Mouse (Mus musculus) limb, embryonic 14.5 days (tissue): ENCODE measurements at regions not wholly inside any gene's neighbourhood (a gene's known extent, or its start where the extent isn't known, plus 50 kb on each side); places are given as distances from the start of the nearest gene placed in this dataset.

ENCODE experiments used
- ATAC-seq: fragments of 200-750 bp; cut with Nextera tagmentation; 2 replicates; pipeline ENCODE4 v1.8.0; 2017; ENCODE audit warnings: low read depth, moderate number of reproducible peaks, moderate TSS enrichment; ENCODE audit not compliant: low FRiP score
- DNase-seq: peaks from one replicate; pipeline ENCODE4 v3.0.0-alpha.2; 2015; ENCODE audit warnings: low spot score
- H3K27ac ChIP-seq: fragments of 300-500 bp; sonication (generic); replicated peaks from 2 replicates; pipeline ENCODE4 v1.5.1; 2014; ENCODE audit warnings: low read depth, mild to moderate bottlenecking, low read length, moderate library complexity, mixed read lengths
- H3K27me3 ChIP-seq: fragments of 300-500 bp; sonication (generic); 2 replicates; pipeline ENCODE4 v1.6.1; 2014; ENCODE audit warnings: low read length, mixed read lengths; ENCODE audit not compliant: control insufficient read depth, insufficient read depth
- H3K36me3 ChIP-seq: fragments of 300-500 bp; sonication (generic); 2 replicates; pipeline ENCODE4 v1.6.1; 2014; ENCODE audit warnings: mild to moderate bottlenecking, low read length, moderate library complexity, mixed read lengths; ENCODE audit not compliant: control insufficient read depth, insufficient read depth
- H3K4me1 ChIP-seq: fragments of 300-500 bp; sonication (generic); 2 replicates; pipeline ENCODE4 v1.6.1; 2014; ENCODE audit warnings: antibody characterized with exemption, low read length, mixed read lengths; ENCODE audit not compliant: control insufficient read depth, insufficient read depth
- H3K4me2 ChIP-seq: fragments of 300-500 bp; sonication (generic); replicated peaks from 2 replicates; pipeline ENCODE4 v1.6.1; 2014; ENCODE audit warnings: low read depth, mild to moderate bottlenecking, low read length, moderate library complexity; ENCODE audit not compliant: severe bottlenecking
- H3K4me3 ChIP-seq: fragments of 300-500 bp; sonication (generic); replicated peaks from 2 replicates; pipeline ENCODE4 v1.5.1; 2014; ENCODE audit warnings: low read length
- H3K9ac ChIP-seq: fragments of 300-500 bp; sonication (generic); 2 replicates; pipeline ENCODE4 v1.6.1; 2014; ENCODE audit warnings: mild to moderate bottlenecking, low read depth, low read length, moderate library complexity; ENCODE audit not compliant: severe bottlenecking
- H3K9me3 ChIP-seq: fragments of 300-500 bp; sonication (generic); 2 replicates; pipeline ENCODE4 v1.6.1; 2016; ENCODE audit warnings: low read length; ENCODE audit not compliant: control insufficient read depth
- POLR2A ChIP-seq: fragments of 200-500 bp; IDR thresholded peaks from 2 replicates; pipeline ENCODE4 v1.8.0; 2012; ENCODE audit warnings: inconsistent platforms, mild to moderate bottlenecking, moderate library complexity, borderline replicate concordance; ENCODE audit not compliant: insufficient read depth, insufficient read length; ENCODE audit errors: extremely low read depth
- WGBS: fragments of 180-500 bp; shearing (Covaris S2); extraction: QIAGEN DNeasy Blood & Tissue Kit; methylation state at CpG from one replicate; pipeline ENCODE4 v1.1.7; 2014; 5-methylcytosine and 5-hydroxymethylcytosine counted together

- Histone ChIP-seq H3K9ac (no peak overlapping the region), H3K27me3 (no peaks in the 10 kb centered on the region), H3K27ac (no peak overlapping the region), H3K4me3 (no peak overlapping the region), H3K4me2 (no peak overlapping the region), H3K4me1 (peaks cover 41% of the 10 kb centered on the region), H3K9me3 (no peaks in the 10 kb centered on the region), H3K36me3 (no peaks in the 10 kb centered on the region)
- ATAC-seq = 0 out of 2 replicates have a peak, but pooled peaks have one; percentile 24
- DNase-seq = no peak
- WGBS = 52% methylated on average over 12 of the region's 13 CpGs
- TF ChIP-seq POLR2A = no peak
Measured at GRCm38 (mm10) chr11:113015686-113016304, 233.8 kb downstream of the Sox9 start.

- Histone ChIP-seq H3K4me1 (peaks cover 43% of the 10 kb centered on the region), H3K36me3 (no peaks in the 10 kb centered on the region), H3K4me3 (no peak overlapping the region), H3K9me3 (no peaks in the 10 kb centered on the region), H3K27me3 (no peaks in the 10 kb centered on the region), H3K9ac (no peak overlapping the region), H3K4me2 (no peak overlapping the region), H3K27ac (no peak overlapping the region)
- DNase-seq (no peak), ATAC-seq (no peak)
- WGBS = 40% methylated on average over 7 of the region's 7 CpGs
- no peak for TF ChIP-seq POLR2A
Measured at GRCm38 (mm10) chr11:113016801-113017715, 235.0 kb downstream of the Sox9 start.

GRCm38 (mm10) chr11:113021533-113021932 is 239.5 kb downstream of the Sox9 start:
- Histone ChIP-seq H3K27ac (no peak overlapping the region), H3K9ac (no peak overlapping the region), H3K9me3 (no peaks in the 10 kb centered on the region), H3K4me2 (no peak overlapping the region), H3K36me3 (no peaks in the 10 kb centered on the region), H3K4me1 (peaks cover 15% of the 10 kb centered on the region), H3K27me3 (no peaks in the 10 kb centered on the region), H3K4me3 (no peak overlapping the region)
- WGBS = 45% methylated on average over 4 of the region's 4 CpGs
- DNase-seq (no peak), ATAC-seq (no peak)
- no peak for TF ChIP-seq POLR2A

- WGBS = 57% methylated on average over 6 of the region's 6 CpGs
- Histone ChIP-seq H3K9me3 (no peaks in the 10 kb centered on the region), H3K36me3 (no peaks in the 10 kb centered on the region), H3K4me2 (no peak overlapping the region), H3K27me3 (no peaks in the 10 kb centered on the region), H3K9ac (no peak overlapping the region), H3K27ac (no peak overlapping the region), H3K4me1 (no peaks in the 10 kb centered on the region), H3K4me3 (no peak overlapping the region)
- no peak for DNase-seq
- ATAC-seq = no peak
- no peak for TF ChIP-seq POLR2A
Measured at GRCm38 (mm10) chr11:113026994-113027393, 245.0 kb downstream of the Sox9 start.

GRCm38 (mm10) chr11:113028235-113028919 is 246.4 kb downstream of the Sox9 start:
- 95% methylated on average over 8 of the region's 8 CpGs for WGBS
- DNase-seq = no peak
- Histone ChIP-seq H3K4me1 (no peaks in the 10 kb centered on the region), H3K27me3 (no peaks in the 10 kb centered on the region), H3K36me3 (no peaks in the 10 kb centered on the region), H3K9me3 (no peaks in the 10 kb centered on the region), H3K4me2 (no peak overlapping the region), H3K27ac (no peak overlapping the region), H3K4me3 (no peak overlapping the region), H3K9ac (no peak overlapping the region)
- no peak for ATAC-seq
- TF ChIP-seq POLR2A = no peak
